Mouse (Mus musculus): ENCODE measurements at regions not wholly inside any gene's neighbourhood (a gene's known extent, or its start where the extent isn't known, plus 50 kb on each side); places are given as distances from the start of the nearest gene placed in this dataset.

- DNase-seq (ENCODE audit: low read depth): peak; percentile 87
Measured at GRCm38 (mm10) chr9:66646226-66646625, 53.3 kb upstream of the Usp3 start.

- no peak for DNase-seq (ENCODE audit: low read depth)
Measured at GRCm38 (mm10) chr9:66651306-66651705, 58.4 kb upstream of the Usp3 start.

- no peak for DNase-seq (ENCODE audit: low read depth)
Measured at GRCm38 (mm10) chr9:66657116-66657758, 56.2 kb upstream of the Car12 start.

GRCm38 (mm10) chr9:66658707-66659242 lies 54.7 kb upstream of the Car12 start:
- DNase-seq (ENCODE audit: low read depth): no peak

GRCm38 (mm10) chr9:66659781-66660445 lies 53.6 kb upstream of the Car12 start:
- no peak for DNase-seq (ENCODE audit: low read depth)

- no peak for DNase-seq (ENCODE audit: low read depth)
Measured at GRCm38 (mm10) chr9:66661596-66661995, 51.9 kb upstream of the Car12 start.

- DNase-seq (ENCODE audit: low read depth): no peak
Measured at GRCm38 (mm10) chr9:66662443-66662842, 51.0 kb upstream of the Car12 start.

Data from naive thymus-derived CD4-positive, alpha-beta T cell, adult 2 months (primary cell).